Mouse (Mus musculus): Measurements from ENCODE around the gene A730071L15Rik. TPM values are rescaled to one million over a fixed set of nuclear protein-coding genes. Genes with fewer than 3 reads are reported as not detected.

The A730071L15Rik gene
- polyA plus RNA-seq (2012; ENCODE audit: insufficient read depth, insufficient read length, low replicate concordance, missing spikeins): not detected in 2 replicates

- TF ChIP-seq CTCF (IDR thresholded peaks at IDR 0.05; ENCODE audit: insufficient read depth, low read depth, low read length) (no peak), POLR2A (IDR thresholded peaks at IDR 0.05; ENCODE audit: insufficient read depth, low read depth, low read length) (no peak)
- Histone ChIP-seq H3K4me3 (ENCODE audit: insufficient read depth, low read depth, low read length) (peak within 1 kb of the TSS; percentile 58), H3K27ac (ENCODE audit: insufficient read depth, low read depth, low read length) (peak within 1 kb of the TSS; percentile 93), H3K4me1 (ENCODE audit: control insufficient read depth, insufficient read depth, low read length) (peaks cover 4% of the 10 kb centered on the region)
- 1% methylated on average over 35 of the region's 35 CpGs for WGBS
Observed at GRCm38 (mm10) chr11:6199410-6200086, at the start of gene A730071L15Rik. Gene A730071L15Rik (plus strand): TSS chr11:6200029.

GRCm38 (mm10) chr11:6152864-6153263 is 47.0 kb upstream of the A730071L15Rik start:
- peak overlapping the region; percentile 46 for H3K27ac ChIP-seq (ENCODE audit: insufficient read depth, low read depth, low read length)
- TF ChIP-seq CTCF (IDR thresholded peaks at IDR 0.05; ENCODE audit: insufficient read depth, low read depth, low read length) (no peak), POLR2A (IDR thresholded peaks at IDR 0.05; ENCODE audit: insufficient read depth, low read depth, low read length) (no peak)
- 75% methylated on average over 4 of the region's 4 CpGs for WGBS
- peaks cover 22% of the 10 kb centered on the region for H3K4me1 ChIP-seq (ENCODE audit: control insufficient read depth, insufficient read depth, low read length)
- no peak overlapping the region for H3K4me3 ChIP-seq (ENCODE audit: insufficient read depth, low read depth, low read length)

GRCm38 (mm10) chr11:6154211-6154701 is 45.6 kb upstream of the A730071L15Rik start:
- WGBS: 3% methylated on average over 3 of the region's 3 CpGs
- peaks cover 22% of the 10 kb centered on the region for H3K4me1 ChIP-seq (ENCODE audit: control insufficient read depth, insufficient read depth, low read length)
- H3K27ac ChIP-seq (ENCODE audit: insufficient read depth, low read depth, low read length): peak overlapping the region; percentile 92
- no peak for TF ChIP-seq CTCF (IDR thresholded peaks at IDR 0.05; ENCODE audit: insufficient read depth, low read depth, low read length)
- TF ChIP-seq POLR2A (IDR thresholded peaks at IDR 0.05; ENCODE audit: insufficient read depth, low read depth, low read length): no peak
- no peak overlapping the region for H3K4me3 ChIP-seq (ENCODE audit: insufficient read depth, low read depth, low read length)

GRCm38 (mm10) chr11:6156651-6157050 is 43.2 kb upstream of the A730071L15Rik start:
- Histone ChIP-seq H3K4me3 (ENCODE audit: insufficient read depth, low read depth, low read length) (no peak overlapping the region), H3K27ac (ENCODE audit: insufficient read depth, low read depth, low read length) (no peak overlapping the region), H3K4me1 (ENCODE audit: control insufficient read depth, insufficient read depth, low read length) (peaks cover 22% of the 10 kb centered on the region)
- TF ChIP-seq POLR2A (IDR thresholded peaks at IDR 0.05; ENCODE audit: insufficient read depth, low read depth, low read length) (no peak), CTCF (IDR thresholded peaks at IDR 0.05; ENCODE audit: insufficient read depth, low read depth, low read length) (no peak)
- WGBS: 52% methylated on average over 5 of the region's 5 CpGs

GRCm38 (mm10) chr11:6157119-6157518 is 42.7 kb upstream of the A730071L15Rik start:
- Histone ChIP-seq H3K4me3 (ENCODE audit: insufficient read depth, low read depth, low read length) (no peak overlapping the region), H3K27ac (ENCODE audit: insufficient read depth, low read depth, low read length) (no peak overlapping the region), H3K4me1 (ENCODE audit: control insufficient read depth, insufficient read depth, low read length) (peaks cover 22% of the 10 kb centered on the region)
- TF ChIP-seq POLR2A (IDR thresholded peaks at IDR 0.05; ENCODE audit: insufficient read depth, low read depth, low read length) (no peak), CTCF (IDR thresholded peaks at IDR 0.05; ENCODE audit: insufficient read depth, low read depth, low read length) (no peak)
- WGBS: 77% methylated on average over 5 of the region's 5 CpGs

- H3K4me1 ChIP-seq (ENCODE audit: control insufficient read depth, insufficient read depth, low read length): peaks cover 18% of the 10 kb centered on the region
- no peak overlapping the region for H3K4me3 ChIP-seq (ENCODE audit: insufficient read depth, low read depth, low read length)
- WGBS: 98% methylated on average over 1 of the region's 1 CpGs
- no peak for TF ChIP-seq POLR2A (IDR thresholded peaks at IDR 0.05; ENCODE audit: insufficient read depth, low read depth, low read length)
- no peak for TF ChIP-seq CTCF (IDR thresholded peaks at IDR 0.05; ENCODE audit: insufficient read depth, low read depth, low read length)
- no peak overlapping the region for H3K27ac ChIP-seq (ENCODE audit: insufficient read depth, low read depth, low read length)
Observed at GRCm38 (mm10) chr11:6158515-6158914, 41.3 kb upstream of the A730071L15Rik start.

- H3K27ac ChIP-seq (ENCODE audit: insufficient read depth, low read depth, low read length): peak overlapping the region; percentile 1; the same call in 1 of the 2 replicates
- no peak overlapping the region for H3K4me3 ChIP-seq (ENCODE audit: insufficient read depth, low read depth, low read length)
Observed at GRCm38 (mm10) chr11:6159704-6160275, 40.0 kb upstream of the A730071L15Rik start.

GRCm38 (mm10) chr11:6160663-6161271 is 39.1 kb upstream of the A730071L15Rik start:
- WGBS: 51% methylated on average over 3 of the region's 3 CpGs
- TF ChIP-seq POLR2A (IDR thresholded peaks at IDR 0.05; ENCODE audit: insufficient read depth, low read depth, low read length): no peak
- TF ChIP-seq CTCF (IDR thresholded peaks at IDR 0.05; ENCODE audit: insufficient read depth, low read depth, low read length): no peak
- Histone ChIP-seq H3K27ac (ENCODE audit: insufficient read depth, low read depth, low read length) (peak overlapping the region; percentile 67; the same call in 1 of the 2 replicates), H3K4me3 (ENCODE audit: insufficient read depth, low read depth, low read length) (no peak overlapping the region), H3K4me1 (ENCODE audit: control insufficient read depth, insufficient read depth, low read length) (peaks cover 13% of the 10 kb centered on the region)

More at GRCm38 (mm10) chr11:6159704-6160275, 40.0 kb upstream of the A730071L15Rik start:
- TF ChIP-seq CTCF (IDR thresholded peaks at IDR 0.05; ENCODE audit: insufficient read depth, low read depth, low read length) (no peak), POLR2A (IDR thresholded peaks at IDR 0.05; ENCODE audit: insufficient read depth, low read depth, low read length) (no peak)
- peaks cover 15% of the 10 kb centered on the region for H3K4me1 ChIP-seq (ENCODE audit: control insufficient read depth, insufficient read depth, low read length)
- WGBS: 71% methylated on average over 4 of the region's 4 CpGs

- H3K4me3 ChIP-seq (ENCODE audit: insufficient read depth, low read depth, low read length): no peak overlapping the region
- H3K27ac ChIP-seq (ENCODE audit: insufficient read depth, low read depth, low read length): no peak overlapping the region
- no peak for TF ChIP-seq CTCF (IDR thresholded peaks at IDR 0.05; ENCODE audit: insufficient read depth, low read depth, low read length)
- TF ChIP-seq POLR2A (IDR thresholded peaks at IDR 0.05; ENCODE audit: insufficient read depth, low read depth, low read length): no peak
- H3K4me1 ChIP-seq (ENCODE audit: control insufficient read depth, insufficient read depth, low read length): peaks cover 16% of the 10 kb centered on the region
Observed at GRCm38 (mm10) chr11:6161549-6161948, 38.3 kb upstream of the A730071L15Rik start.
